Mouse (Mus musculus): ENCODE measurements around the gene Ttll8.
A peak's percentile ranks its signal among the peaks of the same experiment; 100 is the strongest.

Ttll8 gene

GRCm38 (mm10) chr15:88954368-88955072 is at the start of gene Ttll8:
TSS of gene Ttll8 (minus strand) at chr15:88954418.
- DNase-seq = no peak

- DNase-seq = no peak
Observed at GRCm38 (mm10) chr15:89001245-89001644, 47.0 kb upstream of the Ttll8 start.

DNA sequence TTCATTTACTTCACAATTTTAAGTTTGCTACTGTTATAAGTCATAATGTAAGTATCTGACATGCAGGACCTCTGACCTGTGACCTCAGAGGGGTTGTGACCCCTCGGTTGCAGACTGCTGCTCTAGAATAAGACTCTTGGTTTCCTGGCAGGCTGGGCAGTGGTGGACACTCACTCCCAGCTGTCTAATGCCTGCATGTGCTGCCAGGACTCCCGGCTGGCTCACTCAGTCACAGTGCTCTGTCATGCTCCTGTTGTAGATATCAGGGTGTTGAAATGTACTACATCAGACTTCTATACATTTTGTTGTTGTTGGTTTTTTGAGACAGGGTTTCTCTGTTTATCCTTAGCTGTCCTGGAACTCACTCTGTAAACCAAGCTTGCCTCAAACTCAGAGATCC is 46.1 kb upstream of the Ttll8 start:
- no peak for DNase-seq

DNA sequence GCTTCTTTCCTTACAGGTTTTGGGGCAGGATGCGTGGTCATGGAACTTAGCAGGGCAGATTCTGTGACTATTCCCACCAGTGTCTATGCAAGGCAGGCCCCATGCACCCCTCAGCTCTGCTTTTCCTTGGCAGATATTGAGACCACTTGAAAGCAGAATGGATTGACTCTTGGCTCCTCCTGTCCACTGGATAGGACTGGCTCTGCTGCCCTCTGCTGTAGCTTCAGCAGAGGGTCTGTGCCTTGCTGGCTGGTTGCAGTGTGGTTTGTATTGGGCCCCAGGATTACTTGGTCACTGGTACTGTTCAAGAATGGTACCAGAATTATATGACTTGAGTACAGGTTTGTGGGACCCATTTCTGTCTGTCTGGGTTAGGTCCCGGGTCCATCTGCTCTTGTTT is 44.9 kb upstream of the Ttll8 start:
- DNase-seq = no peak

DNA sequence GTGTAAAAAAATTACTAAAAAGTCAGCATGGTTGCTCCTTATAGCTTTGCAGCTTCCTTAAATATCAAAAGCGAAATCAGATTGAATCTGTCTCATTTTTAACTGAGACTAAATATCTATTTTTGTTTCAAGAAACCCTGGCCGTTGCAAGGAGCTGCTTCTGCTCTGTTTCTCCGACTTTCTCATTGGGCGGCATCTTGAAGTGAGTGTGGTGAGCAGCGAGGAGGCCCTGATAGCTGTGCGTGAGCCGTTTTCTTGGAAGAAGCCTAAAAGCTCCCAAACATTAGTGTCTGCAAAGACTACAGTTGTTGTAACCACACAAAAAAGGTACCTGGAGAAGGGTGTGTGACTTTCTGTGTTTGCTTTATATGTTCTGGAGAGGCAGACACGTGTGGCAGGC is 44.4 kb upstream of the Ttll8 start:
- DNase-seq = no peak

DNA sequence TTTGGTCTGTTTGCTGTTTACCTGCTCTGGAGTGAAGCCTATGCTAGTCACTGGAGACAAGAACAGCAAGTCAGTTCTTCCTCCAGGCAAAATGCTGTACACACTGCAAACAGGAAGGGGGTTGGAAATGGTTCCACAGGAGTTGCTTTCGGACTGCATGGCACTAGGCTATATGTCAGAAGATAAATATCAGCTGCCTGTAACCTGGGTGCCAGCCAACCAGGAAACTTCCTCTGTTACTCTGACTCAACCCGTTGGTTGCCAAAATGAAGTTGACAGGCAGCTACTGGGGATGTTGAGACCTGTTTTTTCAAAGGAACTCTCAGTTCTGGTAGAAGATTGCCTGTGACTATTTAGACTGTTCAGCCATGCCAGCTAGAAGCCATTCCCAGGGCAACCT is 35.0 kb upstream of the Ttll8 start:
- DNase-seq = no peak

DNA sequence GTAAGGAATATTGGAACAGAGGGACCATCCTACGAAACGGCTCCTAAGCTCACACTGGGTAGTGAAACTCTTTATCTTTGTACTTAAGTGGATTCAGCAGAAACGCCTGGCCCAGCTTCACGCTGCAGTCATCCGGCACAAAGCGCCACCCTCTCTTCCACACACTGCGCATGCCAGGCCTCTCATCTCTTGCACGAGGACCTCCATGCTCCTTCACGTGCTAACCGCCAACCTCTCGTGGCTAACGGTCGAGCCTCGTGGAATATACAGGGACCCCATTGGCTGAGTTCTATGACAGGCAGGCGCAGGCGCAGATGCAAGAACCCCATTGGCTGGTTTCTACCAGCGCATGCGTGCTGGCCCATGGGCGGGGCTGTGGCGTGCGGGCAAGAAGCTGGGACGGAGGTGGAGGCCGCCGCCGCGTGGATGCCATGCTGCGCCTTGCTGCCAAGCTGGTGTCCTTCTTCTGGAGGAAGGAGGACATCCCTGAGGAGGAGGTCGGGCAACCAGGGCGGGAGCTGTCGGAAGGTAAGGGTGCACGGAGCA is 28.4 kb upstream of the Ttll8 start, which contains the start of gene Mov10l1:
Mov10l1 (plus strand) TSS at position 376 of the 546 bp plus-strand sequence.
- no peak for DNase-seq

DNA sequence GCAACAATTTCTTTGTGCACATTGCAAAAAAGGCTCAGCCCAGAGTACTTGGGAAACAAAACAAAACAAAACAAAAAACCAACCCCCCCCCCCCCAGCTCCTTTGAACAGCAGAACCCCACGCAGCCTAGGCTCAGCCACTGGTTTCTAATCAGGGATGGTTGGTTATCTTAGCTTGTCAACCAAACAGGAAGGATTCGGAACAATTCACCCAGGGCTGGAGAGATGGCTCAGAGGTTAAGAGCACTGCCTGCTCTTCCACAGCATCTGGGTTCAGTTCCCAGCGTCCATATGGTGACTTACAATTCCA is 24.9 kb upstream of the Ttll8 start:
- DNase-seq = no peak

DNA sequence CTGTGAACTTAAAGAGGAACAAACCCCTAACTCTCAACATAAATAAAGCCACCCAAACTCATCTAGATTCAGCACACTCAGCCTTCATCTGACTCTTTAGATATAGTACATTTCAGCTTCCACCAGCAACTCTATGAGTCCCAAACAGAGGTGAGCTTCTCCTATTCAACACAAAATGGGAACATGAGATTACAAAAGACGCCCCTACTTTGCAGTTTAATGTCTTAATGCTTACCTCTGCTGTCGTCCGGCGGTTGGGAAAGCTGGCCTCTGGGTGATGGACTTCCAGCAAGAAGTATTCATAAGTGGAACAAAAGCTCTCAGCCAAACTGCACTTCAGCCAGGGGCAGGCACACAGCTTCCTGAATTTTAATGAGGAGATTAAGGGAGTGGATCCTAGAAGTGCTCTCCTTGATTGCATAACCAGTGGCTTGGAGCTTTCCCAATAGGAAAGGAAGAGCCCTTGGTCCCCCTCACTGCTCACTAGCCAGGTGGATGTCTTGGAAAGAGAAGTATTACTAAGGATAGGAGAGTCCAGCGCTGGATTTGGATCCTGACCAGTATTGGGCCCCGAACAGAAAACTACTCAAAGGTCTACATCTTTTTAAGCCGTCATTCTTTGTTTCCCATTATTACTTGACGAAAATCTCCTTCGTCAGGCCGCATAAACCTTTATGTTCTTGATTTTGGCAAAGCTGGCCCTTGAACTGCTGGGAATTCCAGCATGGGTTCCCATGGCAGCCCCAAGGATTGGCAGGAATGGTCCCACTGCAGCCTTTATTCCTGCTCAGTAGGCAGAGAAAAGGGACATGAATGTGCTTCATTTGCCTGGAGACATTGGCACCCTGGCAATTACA is 24.3 kb upstream of the Ttll8 start, which contains the start of gene Mlc1:
Mlc1 (minus strand) TSS at position 727 of the 857 bp plus-strand sequence.
- DNase-seq = peak; percentile 26

GRCm38 (mm10) chr15:88972300-88972699 is 18.1 kb upstream of the Ttll8 start:
- no peak for DNase-seq

DNA sequence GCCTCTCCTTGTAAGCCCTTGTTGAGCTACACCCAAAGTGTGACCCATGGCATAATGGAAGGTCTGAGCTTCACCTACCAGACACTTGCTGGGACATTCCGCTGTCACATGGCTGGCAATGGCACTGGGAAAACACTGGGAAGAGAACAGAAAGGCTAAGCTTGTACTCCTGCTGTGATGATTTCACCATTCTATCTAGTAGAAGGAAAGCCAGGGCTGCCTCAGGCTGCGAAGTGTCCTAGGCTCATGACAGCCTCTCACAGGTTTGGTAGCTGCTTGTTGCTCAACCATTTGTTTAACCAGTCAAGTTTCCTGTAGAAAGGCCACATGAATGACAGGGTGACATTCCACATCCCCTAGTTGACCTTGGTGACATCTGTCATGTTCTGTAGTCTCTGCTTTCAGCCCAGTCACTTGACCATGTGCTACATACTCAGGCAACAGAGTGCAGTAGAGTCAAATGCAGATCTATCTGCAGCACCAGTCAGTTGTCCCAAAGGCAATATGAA is 9.9 kb upstream of the Ttll8 start:
- DNase-seq = no peak

DNA sequence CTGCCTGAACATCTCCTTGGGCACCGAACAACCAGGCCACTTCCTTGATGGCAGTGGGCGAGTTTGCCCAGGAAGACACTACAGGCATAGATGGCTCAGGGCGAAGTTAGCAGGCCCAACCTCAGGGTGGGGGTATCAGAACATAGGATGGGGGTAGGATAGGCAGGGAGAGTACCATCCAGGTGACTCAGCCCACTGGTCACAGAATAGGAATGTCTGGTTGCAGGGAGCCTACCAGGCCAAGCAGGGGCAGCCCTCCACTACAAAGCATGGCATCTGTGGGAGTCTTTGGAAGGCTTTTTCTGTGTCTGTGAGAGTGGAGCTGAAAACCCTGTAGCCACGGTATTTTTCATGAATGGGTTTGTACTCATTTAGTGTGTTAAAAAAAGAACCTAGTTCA is 3.3 kb upstream of the Ttll8 start:
- DNase-seq = no peak

GRCm38 (mm10) chr15:88955342-88955741 is 1.1 kb upstream of the Ttll8 start:
- DNase-seq = no peak

DNA sequence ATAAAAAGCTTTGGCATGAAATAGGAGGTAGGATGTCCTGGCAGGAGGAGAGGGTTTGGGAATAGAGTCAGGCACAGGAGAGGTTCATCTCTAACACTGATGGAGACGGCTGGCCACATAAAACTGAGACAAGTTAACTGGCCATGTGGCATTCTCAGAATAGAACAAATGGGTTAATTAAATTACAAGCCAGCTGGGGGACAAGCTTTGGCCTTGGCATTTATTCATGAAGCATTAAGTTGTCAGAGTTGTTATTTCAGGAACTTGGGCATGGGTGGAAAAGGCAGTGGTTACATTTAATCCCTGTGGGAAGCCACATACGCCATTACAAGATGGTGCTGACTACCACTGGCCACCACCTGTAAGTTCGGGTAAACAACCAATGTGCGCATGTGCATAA is 3.0 kb downstream of the Ttll8 start:
- no peak for DNase-seq

DNA sequence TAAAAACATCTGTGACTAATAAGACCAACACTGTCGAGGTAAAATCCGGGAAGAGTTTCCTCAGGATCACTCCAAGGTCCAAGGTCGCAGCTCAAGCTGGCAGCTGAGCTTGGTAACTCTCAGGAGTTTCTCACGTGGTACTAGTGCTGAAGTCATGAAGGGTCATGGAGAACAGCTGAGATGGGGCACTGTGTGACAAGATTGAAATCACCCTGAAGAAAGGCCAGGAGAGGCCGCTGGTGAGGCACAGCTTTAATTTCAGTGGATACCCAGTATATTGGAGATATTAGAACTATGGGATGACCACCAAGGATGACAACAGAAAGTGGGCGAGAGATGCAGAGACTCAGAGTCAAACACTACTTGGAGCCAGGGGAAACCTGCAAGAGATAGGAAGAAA is 7.4 kb downstream of the Ttll8 start:
- no peak for DNase-seq

DNA sequence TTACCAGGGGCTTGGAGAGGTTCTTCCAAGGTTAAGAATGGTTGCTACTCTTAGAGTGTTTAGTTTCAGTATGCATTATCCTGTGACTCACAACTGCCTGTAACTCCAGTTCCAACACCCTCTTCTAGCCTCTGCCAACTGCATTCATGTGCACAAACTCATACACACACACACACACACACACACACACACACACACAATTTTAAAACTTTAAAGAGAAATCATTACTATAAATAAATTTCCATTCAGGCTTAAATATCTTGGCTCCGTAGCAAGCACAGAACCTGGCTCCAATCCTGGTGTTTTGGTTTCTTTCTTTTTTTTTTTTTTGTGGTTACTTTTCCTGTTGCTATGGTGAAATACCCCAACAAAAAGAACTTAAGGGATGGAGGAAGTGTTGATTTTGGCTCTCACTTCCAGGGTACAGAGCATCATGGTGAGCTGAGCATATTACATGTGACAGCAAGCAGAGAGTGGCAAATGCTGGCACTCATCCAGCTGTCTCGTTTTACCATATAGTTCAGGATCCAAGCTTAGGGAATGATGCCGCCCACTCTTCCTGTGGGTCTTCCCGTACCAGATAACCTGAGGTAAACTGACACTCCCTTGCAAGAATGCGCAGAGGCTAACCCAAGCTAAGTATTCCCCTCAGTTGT is 10.2 kb downstream of the Ttll8 start:
- DNase-seq = no peak

- DNase-seq = no peak
Observed at GRCm38 (mm10) chr15:88942783-88943182, 11.4 kb downstream of the Ttll8 start.

GRCm38 (mm10) chr15:88937291-88937650 is 16.9 kb downstream of the Ttll8 start:
- DNase-seq = no peak

- DNase-seq = no peak
Observed at GRCm38 (mm10) chr15:88936619-88937290, 17.5 kb downstream of the Ttll8 start.

DNA sequence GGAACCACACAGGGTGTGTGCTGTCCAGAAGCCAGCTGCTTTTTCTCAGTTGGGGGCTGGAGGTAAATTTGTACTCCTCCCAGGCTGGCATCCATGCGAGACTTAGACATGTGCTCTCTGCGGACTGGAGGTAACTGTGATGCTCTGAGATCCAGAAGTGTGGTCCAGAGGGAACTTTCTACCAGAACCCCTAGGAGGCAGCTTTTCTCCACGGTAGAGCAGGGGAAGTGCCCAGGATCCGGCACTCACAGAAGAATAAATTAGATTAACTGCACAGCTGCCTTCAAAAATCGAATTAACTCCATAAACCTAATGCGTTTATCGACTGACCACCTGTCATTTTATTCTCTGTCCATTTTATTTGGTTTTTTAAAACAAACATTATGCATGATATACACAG is 20.1 kb downstream of the Ttll8 start:
- DNase-seq = no peak

- no peak for DNase-seq
Observed at GRCm38 (mm10) chr15:88932667-88933066, 21.6 kb downstream of the Ttll8 start.

DNA sequence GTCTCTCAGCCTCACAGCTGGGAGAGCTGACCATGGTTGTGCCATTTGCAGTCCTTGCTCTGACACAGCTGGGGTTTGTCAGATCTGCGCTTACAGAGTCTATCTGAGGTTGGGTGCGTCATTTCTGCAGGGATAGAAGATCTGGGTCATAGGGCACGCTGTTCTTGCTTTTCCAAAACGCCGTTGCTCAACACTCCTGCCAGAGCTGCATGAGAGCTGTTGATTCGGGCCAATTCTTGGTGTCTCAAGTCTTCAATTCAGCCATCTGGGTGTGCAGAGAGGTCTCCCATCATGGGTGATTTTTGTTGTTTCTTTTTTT is 32.3 kb downstream of the Ttll8 start:
- DNase-seq = no peak

All from cerebellum, adult 9-10 months (tissue).